Mouse (Mus musculus) embryonic fibroblast, embryonic 13.5 days (primary cell): ENCODE measurements around the gene Zfp867.

Experiments
- CTCF ChIP-seq: IDR thresholded peaks from 2 replicates; pipeline ENCODE4 v1.5.1; 2011; ENCODE audit warnings: mild to moderate bottlenecking, control low read depth, low read length, moderate library complexity, borderline replicate concordance; ENCODE audit not compliant: insufficient read depth
- POLR2A ChIP-seq: IDR thresholded peaks from 2 replicates; pipeline ENCODE4 v1.6.1; 2011; ENCODE audit warnings: low read depth, mild to moderate bottlenecking, control low read depth, low read length, moderate library complexity

GRCm38 (mm10) chr11:59496672-59497310 is 24.5 kb upstream of the Zfp867 start:
- TF ChIP-seq CTCF (no peak), POLR2A (no peak)
